27 mouse cellular contexts compared by ENCODE assay signal in the genomic region with DNA sequence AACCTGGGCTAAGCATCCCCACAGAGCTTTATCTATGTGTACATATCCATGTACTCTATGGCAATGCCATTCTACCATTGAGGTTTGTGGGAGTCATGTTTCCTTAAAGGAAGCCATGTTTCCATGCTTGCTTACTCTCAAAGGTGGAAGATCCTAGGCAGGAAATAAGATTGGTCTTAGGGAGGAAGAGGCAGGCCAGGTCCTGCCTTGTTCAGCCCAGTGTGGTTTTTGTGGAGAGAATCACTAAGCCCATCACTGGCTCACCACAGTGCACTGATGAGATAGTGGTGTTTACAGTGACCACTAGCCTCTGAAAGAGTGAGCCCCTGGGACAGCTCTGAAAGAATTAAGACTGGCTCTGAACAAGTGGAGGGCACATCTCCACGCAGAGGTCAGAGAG.
"Had no signal": no experiment of that assay in that cellular context is flagged by ENCODE, and none has a peak within 500 bp of the region (broad histone marks: within the 10 kb centered on the region; RNA-seq: fewer than 3 reads in every experiment).

No protein-coding gene starts in this region.

- H3K9me3 ChIP-seq: heart, embryonic 13.5 days; heart, embryonic 15.5 days; hindbrain, embryonic 10.5 days; hindbrain, embryonic 12.5 days; intestine, embryonic 15.5 days; limb, embryonic 13.5 days; limb, embryonic 15.5 days; liver, embryonic 12.5 days had no signal

- ATAC-seq: hindbrain, embryonic 16.5 days; inflammation-experienced regulatory T-cells, adult 6 months; intestine, embryonic 15.5 days; intestine, postnatal 0 days; liver, embryonic 12.5 days had no signal

- H3K4me2 ChIP-seq: heart, embryonic 11.5 days; heart, embryonic 13.5 days; heart, embryonic 15.5 days; hindbrain, embryonic 12.5 days; hindbrain, embryonic 14.5 days; intestine, embryonic 15.5 days; limb, embryonic 13.5 days; limb, embryonic 15.5 days; liver, embryonic 12.5 days had no signal

- H3K36me3 ChIP-seq: heart, embryonic 13.5 days; heart, embryonic 15.5 days; hindbrain, embryonic 10.5 days; hindbrain, embryonic 12.5 days; intestine, embryonic 15.5 days; limb, embryonic 13.5 days; limb, embryonic 15.5 days; liver, embryonic 12.5 days had no signal

- H3K9ac ChIP-seq: heart, embryonic 13.5 days; heart, embryonic 15.5 days; hindbrain, embryonic 12.5 days; hindbrain, embryonic 14.5 days; intestine, embryonic 15.5 days; limb, embryonic 13.5 days; limb, embryonic 15.5 days; liver, embryonic 12.5 days had no signal

- H3K27me3 ChIP-seq: heart, embryonic 13.5 days; heart, embryonic 15.5 days; hindbrain, embryonic 12.5 days; intestine, embryonic 15.5 days; limb, embryonic 13.5 days; limb, embryonic 15.5 days had no signal

- H3K27ac ChIP-seq: gastrocnemius, adult 2 months; heart, embryonic 13.5 days; heart, embryonic 15.5 days; hindbrain, embryonic 10.5 days; hindbrain, embryonic 12.5 days; hindbrain, embryonic 14.5 days; intestine, embryonic 15.5 days; left cerebral cortex, adult 2 months; limb, embryonic 13.5 days; limb, embryonic 15.5 days; liver, embryonic 12.5 days had no signal

- H3K4me3 ChIP-seq: gastrocnemius, adult 2 months; heart, embryonic 13.5 days; heart, embryonic 15.5 days; hindbrain, embryonic 10.5 days; hindbrain, embryonic 12.5 days; intestine, embryonic 15.5 days; layer of hippocampus, adult 2 months; left cerebral cortex, adult 2 months; limb, embryonic 13.5 days; limb, embryonic 15.5 days; liver, embryonic 12.5 days had no signal

- DNase-seq: gastrocnemius, adult 2 months; gastrocnemius, postnatal 10 days; gastrocnemius, postnatal 25 days; heart, adult 18-20 months; heart, postnatal 14 days; heart, postnatal 36 days; kidney, adult 18-20 months; kidney, adult 8-10 months; kidney, postnatal 10 days; kidney, postnatal 25 days; kidney, postnatal 4 days; left cerebral cortex, postnatal 4 days had no signal
